Mouse (Mus musculus): ENCODE measurements around the gene Dnmt1. TPM values are rescaled to one million over a fixed set of nuclear protein-coding genes. Genes with fewer than 3 reads are reported as not detected.

The Dnmt1 gene
- polyA plus RNA-seq, 1 experiment from 2014 or later: 35.2 TPM

GRCm38 (mm10) chr9:20869246-20869645 is 90.4 kb downstream of the Dnmt1 start:
- peaks cover 34% of the 10 kb centered on the region for H3K27me3 ChIP-seq (ENCODE audit: control insufficient read depth, insufficient read depth, low read length)
- WGBS: 8% methylated on average over 19 of the region's 19 CpGs
- peaks cover 0 to 9% of the 10 kb centered on the region in 2 experiments; a peak in 3 of 4 replicates for H3K4me1 ChIP-seq (ENCODE audit: control insufficient read depth in 2 of 2, insufficient read depth in 2 of 2, low read length in 2 of 2)
- H3K9me3 ChIP-seq (ENCODE audit: control insufficient read depth, low read length): no peaks in the 10 kb centered on the region
- 0 out of 2 replicates have a peak, but pooled peaks cover 3% of the 10 kb centered on the region for H3K36me3 ChIP-seq (ENCODE audit: control insufficient read depth, insufficient read depth, low read length)
- ATAC-seq (ENCODE audit: insufficient number of reproducible peaks, insufficient read depth, low FRiP score, low read depth): no peak
- peak overlapping the region; percentile 67 for H3K9ac ChIP-seq (ENCODE audit: low read length)
- peak overlapping the region; percentile 52 to 54 for H3K4me3 ChIP-seq (ENCODE audit: control insufficient read depth in 1 of 2, insufficient read depth in 1 of 2, low read depth in 1 of 2, low read length in 2 of 2)
- H3K27ac ChIP-seq (replicated peaks in 1 of 2; ENCODE audit: control insufficient read depth in 1 of 2, insufficient read depth in 1 of 2, low read depth in 2 of 2, low read length in 2 of 2): no peak overlapping the region
- peak overlapping the region; percentile 78 for H3K4me2 ChIP-seq (ENCODE audit: low read length)

- WGBS: 8% methylated on average over 53 of the region's 53 CpGs
- peak within 1 kb of the TSS; percentile 78 for H3K4me2 ChIP-seq (ENCODE audit: low read length)
- no peaks in the 10 kb centered on the region for H3K9me3 ChIP-seq (ENCODE audit: control insufficient read depth, low read length)
- peaks cover 0 to 9% of the 10 kb centered on the region in 2 experiments; a peak in 3 of 4 replicates for H3K4me1 ChIP-seq (ENCODE audit: control insufficient read depth in 2 of 2, insufficient read depth in 2 of 2, low read length in 2 of 2)
- peak within 1 kb of the TSS; percentile 52 to 54 for H3K4me3 ChIP-seq (ENCODE audit: control insufficient read depth in 1 of 2, insufficient read depth in 1 of 2, low read depth in 1 of 2, low read length in 2 of 2)
- H3K36me3 ChIP-seq (ENCODE audit: control insufficient read depth, insufficient read depth, low read length): 0 out of 2 replicates have a peak, but pooled peaks cover 3% of the 10 kb centered on the region
- no peak within 1 kb of the TSS for H3K27ac ChIP-seq (replicated peaks in 1 of 2; ENCODE audit: control insufficient read depth in 1 of 2, insufficient read depth in 1 of 2, low read depth in 2 of 2, low read length in 2 of 2)
- peak; percentile 37; the same call in 1 of the 2 replicates for ATAC-seq (ENCODE audit: insufficient number of reproducible peaks, insufficient read depth, low FRiP score, low read depth)
- H3K9ac ChIP-seq (ENCODE audit: low read length): peak within 1 kb of the TSS; percentile 67
- H3K27me3 ChIP-seq (ENCODE audit: control insufficient read depth, insufficient read depth, low read length): peaks cover 34% of the 10 kb centered on the region
These were observed 91.2 kb downstream of the Dnmt1 start, which contains the start of gene A230050P20Rik for GRCm38 (mm10) chr9:20868448-20869001. Gene A230050P20Rik, plus strand, starts transcription at chr9:20868642.

- Histone ChIP-seq H3K27me3 (ENCODE audit: control insufficient read depth, insufficient read depth, low read length) (peaks cover 34% of the 10 kb centered on the region), H3K9ac (ENCODE audit: low read length) (no peak overlapping the region), H3K9me3 (ENCODE audit: control insufficient read depth, low read length) (no peaks in the 10 kb centered on the region), H3K4me2 (ENCODE audit: low read length) (no peak overlapping the region), H3K27ac (replicated peaks in 1 of 2; ENCODE audit: control insufficient read depth in 1 of 2, insufficient read depth in 1 of 2, low read depth in 2 of 2, low read length in 2 of 2) (no peak overlapping the region), H3K36me3 (ENCODE audit: control insufficient read depth, insufficient read depth, low read length) (no peaks in the 10 kb centered on the region), H3K4me1 (ENCODE audit: control insufficient read depth in 2 of 2, insufficient read depth in 2 of 2, low read length in 2 of 2) (peaks cover 0 to 9% of the 10 kb centered on the region in 2 experiments; a peak in 3 of 4 replicates), H3K4me3 (ENCODE audit: control insufficient read depth in 1 of 2, insufficient read depth in 1 of 2, low read depth in 1 of 2, low read length in 2 of 2) (no peak overlapping the region)
- 49% methylated on average over 3 of the region's 3 CpGs for WGBS
- no peak for ATAC-seq (ENCODE audit: insufficient number of reproducible peaks, insufficient read depth, low FRiP score, low read depth)
These were observed 92.8 kb downstream of the Dnmt1 start for GRCm38 (mm10) chr9:20866879-20867278.

GRCm38 (mm10) chr9:20862225-20862624 is 97.5 kb downstream of the Dnmt1 start:
- H3K4me2 ChIP-seq (ENCODE audit: low read length): no peak overlapping the region
- no peaks in the 10 kb centered on the region for H3K9me3 ChIP-seq (ENCODE audit: control insufficient read depth, low read length)
- no peak for ATAC-seq (ENCODE audit: insufficient number of reproducible peaks, insufficient read depth, low FRiP score, low read depth)
- no peak overlapping the region for H3K4me3 ChIP-seq (ENCODE audit: control insufficient read depth in 1 of 2, insufficient read depth in 1 of 2, low read depth in 1 of 2, low read length in 2 of 2)
- no peak overlapping the region for H3K9ac ChIP-seq (ENCODE audit: low read length)
- H3K36me3 ChIP-seq (ENCODE audit: control insufficient read depth, insufficient read depth, low read length): no peaks in the 10 kb centered on the region
- H3K4me1 ChIP-seq (ENCODE audit: control insufficient read depth in 2 of 2, insufficient read depth in 2 of 2, low read length in 2 of 2): no peaks in the 10 kb centered on the region
- 56% methylated on average over 4 of the region's 4 CpGs for WGBS
- H3K27me3 ChIP-seq (ENCODE audit: control insufficient read depth, insufficient read depth, low read length): peaks cover 1% of the 10 kb centered on the region; the same call in 1 of the 2 replicates
- H3K27ac ChIP-seq (replicated peaks in 1 of 2; ENCODE audit: control insufficient read depth in 1 of 2, insufficient read depth in 1 of 2, low read depth in 2 of 2, low read length in 2 of 2): no peak overlapping the region

- 7% methylated on average over 4 of the region's 4 CpGs for WGBS
- Histone ChIP-seq H3K27ac (replicated peaks in 1 of 2; ENCODE audit: control insufficient read depth in 1 of 2, insufficient read depth in 1 of 2, low read depth in 2 of 2, low read length in 2 of 2) (no peak overlapping the region), H3K9ac (ENCODE audit: low read length) (no peak overlapping the region), H3K4me1 (ENCODE audit: control insufficient read depth in 2 of 2, insufficient read depth in 2 of 2, low read length in 2 of 2) (no peaks in the 10 kb centered on the region), H3K4me2 (ENCODE audit: low read length) (no peak overlapping the region), H3K27me3 (ENCODE audit: control insufficient read depth, insufficient read depth, low read length) (no peaks in the 10 kb centered on the region), H3K36me3 (ENCODE audit: control insufficient read depth, insufficient read depth, low read length) (no peaks in the 10 kb centered on the region), H3K9me3 (ENCODE audit: control insufficient read depth, low read length) (no peaks in the 10 kb centered on the region), H3K4me3 (ENCODE audit: control insufficient read depth in 1 of 2, insufficient read depth in 1 of 2, low read depth in 1 of 2, low read length in 2 of 2) (no peak overlapping the region)
- ATAC-seq (ENCODE audit: insufficient number of reproducible peaks, insufficient read depth, low FRiP score, low read depth): no peak
These were observed 97.9 kb downstream of the Dnmt1 start for GRCm38 (mm10) chr9:20861821-20862220.

GRCm38 (mm10) chr9:20859926-20860325 is 99.8 kb downstream of the Dnmt1 start:
- no peaks in the 10 kb centered on the region for H3K9me3 ChIP-seq (ENCODE audit: control insufficient read depth, low read length)
- no peaks in the 10 kb centered on the region for H3K36me3 ChIP-seq (ENCODE audit: control insufficient read depth, insufficient read depth, low read length)
- H3K27ac ChIP-seq (replicated peaks in 1 of 2; ENCODE audit: control insufficient read depth in 1 of 2, insufficient read depth in 1 of 2, low read depth in 2 of 2, low read length in 2 of 2): no peak overlapping the region
- no peak overlapping the region for H3K9ac ChIP-seq (ENCODE audit: low read length)
- no peak for ATAC-seq (ENCODE audit: insufficient number of reproducible peaks, insufficient read depth, low FRiP score, low read depth)
- no peaks in the 10 kb centered on the region for H3K4me1 ChIP-seq (ENCODE audit: control insufficient read depth in 2 of 2, insufficient read depth in 2 of 2, low read length in 2 of 2)
- H3K4me2 ChIP-seq (ENCODE audit: low read length): no peak overlapping the region
- no peaks in the 10 kb centered on the region for H3K27me3 ChIP-seq (ENCODE audit: control insufficient read depth, insufficient read depth, low read length)
- no peak overlapping the region for H3K4me3 ChIP-seq (ENCODE audit: control insufficient read depth in 1 of 2, insufficient read depth in 1 of 2, low read depth in 1 of 2, low read length in 2 of 2)
- WGBS: 47% methylated on average over 6 of the region's 6 CpGs

Small RNA genes within 50 kb of the gene (microRNA-seq; reads per million reads assigned to microRNA genes)
- not detected for gene Mir7081

Other genes starting within 250 kb of the Dnmt1 start
- gene Olfm2, start 213.5 kb downstream of the Dnmt1 start, polyA plus RNA-seq (2014; fragmentation: Nextera tagmentation; extraction: Ambion mirVana): 0.42 and 1.3 TPM in 2 replicates
- gene Col5a3, start 144.8 kb downstream of the Dnmt1 start, polyA plus RNA-seq (2014; fragmentation: Nextera tagmentation; extraction: Ambion mirVana): 0.12 and 0.20 TPM in 2 replicates
- not detected in 2 replicates for gene Rdh8, start 141.4 kb downstream of the Dnmt1 start, polyA plus RNA-seq (2014; fragmentation: Nextera tagmentation; extraction: Ambion mirVana)
- 4.5 and 5.9 TPM in 2 replicates for gene A230050P20Rik, start 91.2 kb downstream of the Dnmt1 start, polyA plus RNA-seq (2014; fragmentation: Nextera tagmentation; extraction: Ambion mirVana)
- gene Angptl6, start 80.2 kb downstream of the Dnmt1 start, polyA plus RNA-seq (2014; fragmentation: Nextera tagmentation; extraction: Ambion mirVana): 1.9 and 2.7 TPM in 2 replicates
- 28.2 and 30.0 TPM in 2 replicates for gene Ppan, start 71.7 kb downstream of the Dnmt1 start, polyA plus RNA-seq (2014; fragmentation: Nextera tagmentation; extraction: Ambion mirVana)
- gene Eif3g, start 61.3 kb downstream of the Dnmt1 start, polyA plus RNA-seq (2014; fragmentation: Nextera tagmentation; extraction: Ambion mirVana): 188 and 202 TPM in 2 replicates
- 20.1 and 21.5 TPM in 2 replicates for gene S1pr2, start 16.9 kb upstream of the Dnmt1 start, polyA plus RNA-seq (2014; fragmentation: Nextera tagmentation; extraction: Ambion mirVana)
- gene Mrpl4, start 42.9 kb upstream of the Dnmt1 start, polyA plus RNA-seq (2014; fragmentation: Nextera tagmentation; extraction: Ambion mirVana): 151 and 160 TPM in 2 replicates
- gene Icam1, start 56.1 kb upstream of the Dnmt1 start, polyA plus RNA-seq (2014; fragmentation: Nextera tagmentation; extraction: Ambion mirVana): 13.9 and 14.4 TPM in 2 replicates
- gene Icam4, start 69.5 kb upstream of the Dnmt1 start, polyA plus RNA-seq (2014; fragmentation: Nextera tagmentation; extraction: Ambion mirVana): 1.3 and 1.9 TPM in 2 replicates
- 0.08 TPM in 1 of 2 replicates, not detected in the other for gene Icam5, start 72.2 kb upstream of the Dnmt1 start, polyA plus RNA-seq (2014; fragmentation: Nextera tagmentation; extraction: Ambion mirVana)
- 1.1 TPM in 1 of 2 replicates, not detected in the other for gene Zglp1, start 107.2 kb upstream of the Dnmt1 start, polyA plus RNA-seq (2014; fragmentation: Nextera tagmentation; extraction: Ambion mirVana)
- gene Gm49373, start 113.2 kb upstream of the Dnmt1 start, polyA plus RNA-seq (2014; fragmentation: Nextera tagmentation; extraction: Ambion mirVana): 0.12 and 0.49 TPM in 2 replicates
- gene Fdx1l, start 113.7 kb upstream of the Dnmt1 start, polyA plus RNA-seq (2014; fragmentation: Nextera tagmentation; extraction: Ambion mirVana): 45.1 and 50.8 TPM in 2 replicates
- gene Gm38431, start 132.1 kb upstream of the Dnmt1 start, polyA plus RNA-seq (2014; fragmentation: Nextera tagmentation; extraction: Ambion mirVana): 1.3 and 1.4 TPM in 2 replicates
- gene Raver1, start 132.1 kb upstream of the Dnmt1 start, polyA plus RNA-seq (2014; fragmentation: Nextera tagmentation; extraction: Ambion mirVana): 43.9 and 44.9 TPM in 2 replicates
- gene Tyk2, start 171.4 kb upstream of the Dnmt1 start, polyA plus RNA-seq (2014; fragmentation: Nextera tagmentation; extraction: Ambion mirVana): 11.2 and 11.9 TPM in 2 replicates
- gene Cdc37, start 190.1 kb upstream of the Dnmt1 start, polyA plus RNA-seq (2014; fragmentation: Nextera tagmentation; extraction: Ambion mirVana): 209 and 212 TPM in 2 replicates
- 11.0 and 11.8 TPM in 2 replicates for gene Pde4a, start 205.8 kb upstream of the Dnmt1 start, polyA plus RNA-seq (2014; fragmentation: Nextera tagmentation; extraction: Ambion mirVana)

Data from heart, embryonic 14.5 days (tissue).